In genomic region chr19:29294756-29295155, GRCm38 (mm10) we compare ENCODE assay signal across 24 mouse cellular contexts. TPM values are rescaled to one million over a fixed set of nuclear protein-coding genes. Genes with fewer than 3 reads are reported as not detected.
"Had no signal": no experiment of that assay in that cellular context is flagged by ENCODE, and none has a peak within 500 bp of the region (broad histone marks: within the 10 kb centered on the region; RNA-seq: fewer than 3 reads in every experiment).

No protein-coding gene starts in this region.

- DNase-seq: kidney, adult 11 months; kidney, adult 8-10 months; kidney, postnatal 10 days; kidney, postnatal 36 days; layer of hippocampus, postnatal 36 days; liver, embryonic 13.5 days; lung, adult 2 months; lung, postnatal 36 days; midbrain, embryonic 14.5 days; right cerebral cortex, adult 18-20 months; right cerebral cortex, postnatal 14 days; right cerebral cortex, postnatal 4 days; thymus, adult 2 months; thymus, postnatal 25 days had no signal

- H3K27ac ChIP-seq: kidney, embryonic 15.5 days; left cerebral cortex, adult 2 months; liver, embryonic 13.5 days; neural tube, embryonic 12.5 days; neural tube, embryonic 15.5 days had no signal

- H3K9ac ChIP-seq: kidney, embryonic 15.5 days; liver, embryonic 13.5 days; neural tube, embryonic 12.5 days; neural tube, embryonic 15.5 days had no signal

- H3K9me3 ChIP-seq: kidney, embryonic 15.5 days; liver, embryonic 13.5 days; megakaryocyte, embryonic 14.5 days; neural tube, embryonic 12.5 days; neural tube, embryonic 15.5 days had no signal

- H3K4me3 ChIP-seq: kidney, embryonic 15.5 days; left cerebral cortex, adult 2 months; liver, embryonic 13.5 days; megakaryocyte, embryonic 14.5 days; neural tube, embryonic 12.5 days; neural tube, embryonic 15.5 days had no signal

- H3K27me3 ChIP-seq: kidney, embryonic 15.5 days; liver, embryonic 13.5 days; megakaryocyte, embryonic 14.5 days; neural tube, embryonic 12.5 days; neural tube, embryonic 15.5 days had no signal

- H3K4me2 ChIP-seq: kidney, embryonic 15.5 days; liver, embryonic 13.5 days; midbrain, embryonic 11.5 days; neural tube, embryonic 12.5 days; neural tube, embryonic 15.5 days had no signal

- H3K4me1 ChIP-seq: kidney, embryonic 15.5 days; liver, embryonic 13.5 days; neural tube, embryonic 12.5 days; neural tube, embryonic 15.5 days had no signal

RNA-seq across cellular contexts. Expression of gene Rln1, which starts 39.7 kb away (rescaled TPM):
- polyA plus RNA-seq: limb, embryonic 11.5 days; liver, adult 2 months; liver, embryonic 13.5 days; liver, embryonic 16.5 days; lung, adult 2 months; testis, adult 2 months had no signal
